Mouse (Mus musculus) thymus, postnatal 25 days (tissue): ENCODE measurements around the gene Cnnm3.

Experiments used
- DNase-seq: peaks from one replicate; pipeline ENCODE4 v3.0.0; 2022

Gene Cnnm3

GRCm38 (mm10) chr1:36558031-36558993, 46.6 kb downstream of the Cnnm3 start, which contains the start of gene Sema4c:
Gene Sema4c (minus strand): TSS chr1:36558349.
- DNase-seq, result peak; percentile 75

GRCm38 (mm10) chr1:36559256-36559655, 47.6 kb downstream of the Cnnm3 start:
- DNase-seq, result no peak

- DNase-seq, result no peak
Measured at GRCm38 (mm10) chr1:36559888-36560287, 48.2 kb downstream of the Cnnm3 start.

GRCm38 (mm10) chr1:36560903-36561302, 49.2 kb downstream of the Cnnm3 start:
- DNase-seq, result no peak

GRCm38 (mm10) chr1:36562388-36562787, 50.7 kb downstream of the Cnnm3 start:
- no peak for DNase-seq

GRCm38 (mm10) chr1:36563197-36563596, 51.5 kb downstream of the Cnnm3 start:
- DNase-seq, result no peak

- DNase-seq, result no peak
Measured at GRCm38 (mm10) chr1:36563632-36564031, 52.0 kb downstream of the Cnnm3 start.

- no peak for DNase-seq
Measured at GRCm38 (mm10) chr1:36564101-36564500, 52.4 kb downstream of the Cnnm3 start.

GRCm38 (mm10) chr1:36566425-36566824, 54.8 kb downstream of the Cnnm3 start:
- DNase-seq, result no peak

GRCm38 (mm10) chr1:36567818-36568603, 56.3 kb downstream of the Cnnm3 start:
- DNase-seq, result no peak

- no peak for DNase-seq
Measured at GRCm38 (mm10) chr1:36568776-36569175, 57.1 kb downstream of the Cnnm3 start.

GRCm38 (mm10) chr1:36569694-36570276, 58.1 kb downstream of the Cnnm3 start:
- no peak for DNase-seq

GRCm38 (mm10) chr1:36570320-36570719, 58.7 kb downstream of the Cnnm3 start:
- DNase-seq, result no peak

GRCm38 (mm10) chr1:36571627-36572026, 60.0 kb downstream of the Cnnm3 start:
- no peak for DNase-seq

GRCm38 (mm10) chr1:36572140-36572700, 60.6 kb downstream of the Cnnm3 start:
- no peak for DNase-seq

GRCm38 (mm10) chr1:36572709-36573108, 61.0 kb downstream of the Cnnm3 start:
- no peak for DNase-seq

- DNase-seq, result no peak
Measured at GRCm38 (mm10) chr1:36573524-36573923, 61.9 kb downstream of the Cnnm3 start.

GRCm38 (mm10) chr1:36574196-36574955, 62.7 kb downstream of the Cnnm3 start:
- DNase-seq, result no peak

GRCm38 (mm10) chr1:36575347-36575746, 63.7 kb downstream of the Cnnm3 start:
- no peak for DNase-seq

- DNase-seq, result no peak
Measured at GRCm38 (mm10) chr1:36576991-36577675, 65.5 kb downstream of the Cnnm3 start.
